Mouse (Mus musculus) limb, embryonic 10.5 days (tissue): ENCODE results near the gene Cfap97d1. TPM values are rescaled to one million over a fixed set of nuclear protein-coding genes. Genes with fewer than 3 reads are reported as not detected.
"Not testable (repeated sequence)": the region's sequence is repeated elsewhere in the genome, so short reads cannot be mapped to it uniquely, and the experiment has no call there.

Source experiments
- DNase-seq: peaks from one replicate; pipeline ENCODE4 v3.0.0-alpha.2; 2017; ENCODE audit warnings: low spot score
- H3K27ac ChIP-seq: fragments of 300-500 bp; sonication (generic); 2 replicates; pipeline ENCODE4 v1.5.1; 2016; ENCODE audit warnings: mild to moderate bottlenecking
- H3K27me3 ChIP-seq: fragments of 300-500 bp; sonication (generic); 2 replicates; pipeline ENCODE4 v1.6.1; 2016; ENCODE audit warnings: low read depth, mild to moderate bottlenecking; ENCODE audit not compliant: poor library complexity, severe bottlenecking
- H3K36me3 ChIP-seq: fragments of 300-500 bp; sonication (generic); 2 replicates; pipeline ENCODE4 v1.6.1; 2016; ENCODE audit warnings: mild to moderate bottlenecking, moderate library complexity
- H3K4me1 ChIP-seq: fragments of 300-500 bp; sonication (generic); 2 replicates; pipeline ENCODE4 v1.6.1; 2016
- H3K4me3 ChIP-seq: fragments of 300-500 bp; sonication (generic); 2 replicates; pipeline ENCODE4 v1.5.1; 2016; ENCODE audit warnings: mild to moderate bottlenecking, moderate library complexity
- H3K9me3 ChIP-seq: fragments of 300-500 bp; sonication (generic); replicated peaks from 2 replicates; pipeline ENCODE4 v1.6.1; 2016; ENCODE audit warnings: mild to moderate bottlenecking
- WGBS: fragments of 180-500 bp; shearing (Covaris S2); methylation state at CpG from one replicate; pipeline ENCODE4 v1.1.7; 2016; 5-methylcytosine and 5-hydroxymethylcytosine counted together
- polyA plus RNA-seq: library from polyadenylated mRNA; unstranded; fragments of >200 nt; fragmentation: Nextera tagmentation; extraction: Ambion mirVana; gene quantifications from 2 replicates; pipeline ENCODE4 v1.2.1, GENCODE M21; 2016

Gene Cfap97d1
- polyA plus RNA-seq, 1 experiment from 2014 or later, result not detected

- H3K36me3 ChIP-seq, result no peaks in the 10 kb centered on the region
- H3K27me3 ChIP-seq, result no peaks in the 10 kb centered on the region
- peaks cover 27% of the 10 kb centered on the region for H3K4me1 ChIP-seq
- 90% methylated on average over 5 of the region's 5 CpGs for WGBS
- DNase-seq, result no peak
- H3K4me3 ChIP-seq, result no peak overlapping the region
- H3K9me3 ChIP-seq, result no peaks in the 10 kb centered on the region
- H3K27ac ChIP-seq, result no peak overlapping the region
Observed at GRCm38 (mm10) chr11:101979140-101979539, 4.9 kb upstream of the Cfap97d1 start.

- no peaks in the 10 kb centered on the region for H3K36me3 ChIP-seq
- peaks cover 32% of the 10 kb centered on the region for H3K4me1 ChIP-seq
- H3K9me3 ChIP-seq, result no peaks in the 10 kb centered on the region
- peaks cover 13% of the 10 kb centered on the region for H3K27me3 ChIP-seq
- no peak overlapping the region for H3K27ac ChIP-seq
- H3K4me3 ChIP-seq, result no peak overlapping the region
- no peak for DNase-seq
- WGBS, result 81% methylated on average over 9 of the region's 9 CpGs
Observed at GRCm38 (mm10) chr11:101980603-101981157, 3.4 kb upstream of the Cfap97d1 start.

- peaks cover 38% of the 10 kb centered on the region for H3K4me1 ChIP-seq
- WGBS, result 87% methylated on average over 12 of the region's 12 CpGs
- DNase-seq, result no peak
- no peaks in the 10 kb centered on the region for H3K9me3 ChIP-seq
- H3K27me3 ChIP-seq, result peaks cover 20% of the 10 kb centered on the region
- H3K4me3 ChIP-seq, result no peak overlapping the region
- H3K36me3 ChIP-seq, result no peaks in the 10 kb centered on the region
- H3K27ac ChIP-seq, result no peak overlapping the region
Observed at GRCm38 (mm10) chr11:101981850-101982249, 2.2 kb upstream of the Cfap97d1 start.

GRCm38 (mm10) chr11:101982981-101983411, 1.1 kb upstream of the Cfap97d1 start:
- peak overlapping the region; percentile 57; the same call in 1 of the 2 replicates for H3K27ac ChIP-seq
- peak overlapping the region; percentile 75 for H3K4me3 ChIP-seq
- H3K9me3 ChIP-seq, result no peaks in the 10 kb centered on the region
- H3K36me3 ChIP-seq, result no peaks in the 10 kb centered on the region
- H3K4me1 ChIP-seq, result peaks cover 32% of the 10 kb centered on the region
- WGBS, result 53% methylated on average over 6 of the region's 6 CpGs
- peaks cover 30% of the 10 kb centered on the region for H3K27me3 ChIP-seq
- DNase-seq, result no peak

GRCm38 (mm10) chr11:101983431-101983921, 603 bp upstream of the Cfap97d1 start:
- Histone ChIP-seq H3K27ac (peak overlapping the region; percentile 57; the same call in 1 of the 2 replicates), H3K27me3 (peaks cover 35% of the 10 kb centered on the region), H3K4me1 (peaks cover 31% of the 10 kb centered on the region), H3K36me3 (no peaks in the 10 kb centered on the region), H3K4me3 (peak overlapping the region; percentile 75), H3K9me3 (no peaks in the 10 kb centered on the region)
- no peak for DNase-seq
- 80% methylated on average over 10 of the region's 10 CpGs for WGBS

GRCm38 (mm10) chr11:101985450-101985849, 1.4 kb downstream of the Cfap97d1 start:
- not testable (repeated sequence) for H3K27ac ChIP-seq, H3K36me3 ChIP-seq, DNase-seq, H3K4me3 ChIP-seq, H3K9me3 ChIP-seq
- Histone ChIP-seq H3K4me1 (peaks cover 31% of the 10 kb centered on the region), H3K27me3 (peaks cover 40% of the 10 kb centered on the region)
- WGBS, result 69% methylated on average over 6 of the region's 6 CpGs

GRCm38 (mm10) chr11:101985990-101986389, 1.9 kb downstream of the Cfap97d1 start:
- H3K27me3 ChIP-seq, result peaks cover 40% of the 10 kb centered on the region
- H3K4me3 ChIP-seq, result no peak overlapping the region
- peak; percentile 87 for DNase-seq
- H3K9me3 ChIP-seq, result no peaks in the 10 kb centered on the region
- H3K27ac ChIP-seq, result no peak overlapping the region
- no peaks in the 10 kb centered on the region for H3K36me3 ChIP-seq
- 11% methylated on average over 10 of the region's 10 CpGs for WGBS
- peaks cover 31% of the 10 kb centered on the region for H3K4me1 ChIP-seq

- H3K4me1 ChIP-seq, result peaks cover 31% of the 10 kb centered on the region
- H3K4me3 ChIP-seq, result no peak within 1 kb of the TSS
- 90% methylated on average over 3 of the region's 3 CpGs for WGBS
- H3K27ac ChIP-seq, result no peak within 1 kb of the TSS
- H3K36me3 ChIP-seq, result no peaks in the 10 kb centered on the region
- no peak for DNase-seq
- peaks cover 40% of the 10 kb centered on the region for H3K27me3 ChIP-seq
- H3K9me3 ChIP-seq, result no peaks in the 10 kb centered on the region
Observed at GRCm38 (mm10) chr11:101986913-101987312, 2.8 kb downstream of the Cfap97d1 start, which contains the start of gene Dusp3. Dusp3 (minus strand) TSS chr11:101987013.

GRCm38 (mm10) chr11:101990244-101990643, 6.2 kb downstream of the Cfap97d1 start:
- Histone ChIP-seq H3K4me3 (no peak overlapping the region), H3K4me1 (peaks cover 8% of the 10 kb centered on the region; the same call in 1 of the 2 replicates), H3K36me3 (no peaks in the 10 kb centered on the region), H3K27ac (no peak overlapping the region), H3K9me3 (no peaks in the 10 kb centered on the region), H3K27me3 (peaks cover 30% of the 10 kb centered on the region)
- 88% methylated on average over 3 of the region's 3 CpGs for WGBS
- DNase-seq, result no peak

- H3K4me3 ChIP-seq, result no peak overlapping the region
- peaks cover 21% of the 10 kb centered on the region for H3K27me3 ChIP-seq
- H3K4me1 ChIP-seq, result peaks cover 2% of the 10 kb centered on the region; the same call in 1 of the 2 replicates
- H3K36me3 ChIP-seq, result 0 out of 2 replicates have a peak, but pooled peaks cover 2% of the 10 kb centered on the region
- no peak overlapping the region for H3K27ac ChIP-seq
- 93% methylated on average over 3 of the region's 3 CpGs for WGBS
- no peak for DNase-seq
- H3K9me3 ChIP-seq, result no peaks in the 10 kb centered on the region
Observed at GRCm38 (mm10) chr11:101991813-101992212, 7.7 kb downstream of the Cfap97d1 start.

- WGBS, result 86% methylated on average over 7 of the region's 7 CpGs
- peaks cover 6% of the 10 kb centered on the region; the same call in 1 of the 2 replicates for H3K36me3 ChIP-seq
- peaks cover 15% of the 10 kb centered on the region; the same call in 1 of the 2 replicates for H3K27me3 ChIP-seq
- peaks cover 2% of the 10 kb centered on the region; the same call in 1 of the 2 replicates for H3K4me1 ChIP-seq
- H3K27ac ChIP-seq, result no peak overlapping the region
- DNase-seq, result no peak
- H3K4me3 ChIP-seq, result no peak overlapping the region
- no peaks in the 10 kb centered on the region for H3K9me3 ChIP-seq
Observed at GRCm38 (mm10) chr11:101992411-101992810, 8.3 kb downstream of the Cfap97d1 start.

- H3K4me3 ChIP-seq, result no peak overlapping the region
- no peaks in the 10 kb centered on the region for H3K9me3 ChIP-seq
- H3K27ac ChIP-seq, result no peak overlapping the region
- peaks cover 11% of the 10 kb centered on the region for H3K36me3 ChIP-seq
- H3K4me1 ChIP-seq, result peaks cover 2% of the 10 kb centered on the region; the same call in 1 of the 2 replicates
- WGBS, result 80% methylated on average over 8 of the region's 8 CpGs
- no peak for DNase-seq
- H3K27me3 ChIP-seq, result no peaks in the 10 kb centered on the region
Observed at GRCm38 (mm10) chr11:101994100-101994499, 10.0 kb downstream of the Cfap97d1 start.

GRCm38 (mm10) chr11:101995938-101996337, 11.9 kb downstream of the Cfap97d1 start:
- WGBS, result 92% methylated on average over 7 of the region's 7 CpGs
- peaks cover 2% of the 10 kb centered on the region; the same call in 1 of the 2 replicates for H3K4me1 ChIP-seq
- no peaks in the 10 kb centered on the region for H3K9me3 ChIP-seq
- H3K36me3 ChIP-seq, result peaks cover 25% of the 10 kb centered on the region
- H3K27me3 ChIP-seq, result no peaks in the 10 kb centered on the region
- no peak for DNase-seq
- H3K4me3 ChIP-seq, result no peak overlapping the region
- no peak overlapping the region for H3K27ac ChIP-seq
